Mouse (Mus musculus): ENCODE data around the gene Paics.

DNA sequence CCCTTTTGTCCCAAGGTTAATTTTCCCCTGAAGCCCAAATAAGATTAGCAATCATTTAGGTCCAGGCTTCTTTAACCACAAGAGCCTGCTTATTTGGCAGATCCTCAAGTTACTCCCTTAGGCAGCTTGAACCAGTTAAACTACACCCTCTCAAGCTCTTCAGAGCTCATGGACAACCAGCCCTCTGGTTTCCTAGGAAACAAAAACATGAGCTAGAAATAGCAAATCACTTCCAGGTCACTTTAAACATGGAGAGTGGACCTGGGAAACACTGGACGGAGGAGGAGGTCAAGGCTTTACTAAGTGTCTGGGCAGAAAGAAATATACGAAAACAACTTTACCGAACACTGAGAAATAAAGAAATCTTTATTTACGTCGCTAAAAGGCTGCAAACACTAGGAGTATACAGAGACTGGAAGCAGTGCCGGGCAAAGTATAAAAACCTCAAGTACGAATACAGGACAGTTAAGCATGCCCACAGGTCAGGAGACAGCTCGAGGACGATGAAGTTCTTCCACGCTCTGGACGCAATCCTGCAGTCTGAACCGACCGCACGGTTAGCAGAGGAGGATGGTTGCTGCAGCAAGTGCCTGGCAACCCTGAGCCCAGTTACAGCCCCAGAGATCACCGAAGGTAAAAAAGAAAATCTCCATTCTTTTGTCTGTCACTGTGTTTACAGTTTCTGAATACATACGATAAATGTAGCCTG, 22.8 kb upstream of the Paics start:
- no peak for TF ChIP-seq CTCF (IDR thresholded peaks at IDR 0.05; ENCODE audit: low read depth, low read length)
- no peak for TF ChIP-seq POLR2A (IDR thresholded peaks at IDR 0.05; ENCODE audit: extremely low read depth, insufficient read depth, low read length)

Data from liver, adult 2 months (tissue).